Mouse (Mus musculus) 3134 (cell line): ENCODE measurements at regions not wholly inside any gene's neighbourhood (a gene's known extent, or its start where the extent isn't known, plus 50 kb on each side); places are given as distances from the start of the nearest gene placed in this dataset.

Experiments
- DNase-seq: peaks from one replicate; pipeline ENCODE4 v3.0.0-alpha.2; 2011; ENCODE audit warnings: low spot score; ENCODE audit not compliant: insufficient read length; ENCODE audit errors: extremely low read depth

- peak; percentile 6 for DNase-seq
These were observed 75.7 kb downstream of the Ankrd16 start for GRCm38 (mm10) chr2:11853210-11853973.

GRCm38 (mm10) chr2:11869983-11870382 lies 92.3 kb downstream of the Ankrd16 start:
- DNase-seq, result no peak

- no peak for DNase-seq
These were observed 102.3 kb downstream of the Ankrd16 start for GRCm38 (mm10) chr2:11880005-11880404.

- peak; percentile 3 for DNase-seq
These were observed 117.3 kb downstream of the Ankrd16 start for GRCm38 (mm10) chr2:11894792-11895568.

- no peak for DNase-seq
These were observed 122.3 kb downstream of the Ankrd16 start for GRCm38 (mm10) chr2:11899698-11900660.

- DNase-seq, result peak; percentile 45
These were observed 137.1 kb downstream of the Ankrd16 start for GRCm38 (mm10) chr2:11914782-11915181.

- DNase-seq, result no peak
These were observed 139.7 kb downstream of the Ankrd16 start for GRCm38 (mm10) chr2:11917373-11917772.

GRCm38 (mm10) chr2:11918070-11918469 lies 140.4 kb downstream of the Ankrd16 start:
- DNase-seq, result no peak

- no peak for DNase-seq
These were observed 183.1 kb downstream of the Ankrd16 start for GRCm38 (mm10) chr2:11960777-11961176.

GRCm38 (mm10) chr2:11965374-11965773 lies 187.7 kb downstream of the Ankrd16 start:
- no peak for DNase-seq

GRCm38 (mm10) chr2:11967001-11967400 lies 189.3 kb downstream of the Ankrd16 start:
- peak; percentile 57 for DNase-seq

- DNase-seq, result no peak
These were observed 194.3 kb downstream of the Ankrd16 start for GRCm38 (mm10) chr2:11971972-11972371.

GRCm38 (mm10) chr2:12001938-12002899 lies 224.5 kb downstream of the Ankrd16 start:
- no peak for DNase-seq

GRCm38 (mm10) chr2:12004330-12004729 lies 226.7 kb downstream of the Ankrd16 start:
- DNase-seq, result no peak

GRCm38 (mm10) chr2:12007201-12007600 lies 229.5 kb downstream of the Ankrd16 start:
- no peak for DNase-seq

GRCm38 (mm10) chr2:12011441-12011840 lies 233.8 kb downstream of the Ankrd16 start:
- DNase-seq, result no peak

- no peak for DNase-seq
These were observed 241.9 kb downstream of the Ankrd16 start for GRCm38 (mm10) chr2:12019607-12020006.

GRCm38 (mm10) chr2:12023402-12024111 lies 245.9 kb downstream of the Ankrd16 start:
- no peak for DNase-seq

GRCm38 (mm10) chr2:12026220-12026619 lies 248.5 kb downstream of the Ankrd16 start:
- no peak for DNase-seq
